Mouse (Mus musculus): ENCODE measurements around the gene Grrp1. TPM values are rescaled to one million over a fixed set of nuclear protein-coding genes. Genes with fewer than 3 reads are reported as not detected.

The Grrp1 gene
- total and polyA plus RNA-seq, 2 experiments from 2014 or later, result 18.3 TPM

- Histone ChIP-seq H3K4me2 (ENCODE audit: low read depth) (no peak overlapping the region), H3K4me1 (ENCODE audit: insufficient read depth) (no peaks in the 10 kb centered on the region), H3K27me3 (ENCODE audit: insufficient read depth, low read length) (no peaks in the 10 kb centered on the region; the same call in 1 of the 2 replicates), H3K4me3 (ENCODE audit: low read depth, low read length) (no peak overlapping the region), H3K9me3 (ENCODE audit: low read length) (no peaks in the 10 kb centered on the region), H3K27ac (ENCODE audit: low read depth, low read length) (no peak overlapping the region), H3K9ac (no peak overlapping the region), H3K36me3 (ENCODE audit: insufficient read depth) (no peaks in the 10 kb centered on the region)
- DNase-seq, result no peak
- 79% methylated on average over 9 of the region's 9 CpGs for WGBS
- no peak for ATAC-seq
- TF ChIP-seq CTCF (IDR thresholded peaks at IDR 0.05; ENCODE audit: low read depth), result no peak
Observed at GRCm38 (mm10) chr4:134293692-134294163, 39.8 kb upstream of the Grrp1 start.

GRCm38 (mm10) chr4:134293061-134293691, 39.3 kb upstream of the Grrp1 start:
- Histone ChIP-seq H3K9ac (no peak overlapping the region), H3K27ac (ENCODE audit: low read depth, low read length) (no peak overlapping the region), H3K9me3 (ENCODE audit: low read length) (no peaks in the 10 kb centered on the region), H3K4me3 (ENCODE audit: low read depth, low read length) (no peak overlapping the region), H3K4me2 (ENCODE audit: low read depth) (no peak overlapping the region), H3K36me3 (ENCODE audit: insufficient read depth) (no peaks in the 10 kb centered on the region), H3K27me3 (ENCODE audit: insufficient read depth, low read length) (no peaks in the 10 kb centered on the region; the same call in 1 of the 2 replicates), H3K4me1 (ENCODE audit: insufficient read depth) (0 out of 2 replicates have a peak, but pooled peaks cover 4% of the 10 kb centered on the region)
- no peak for TF ChIP-seq CTCF (IDR thresholded peaks at IDR 0.05; ENCODE audit: low read depth)
- 72% methylated on average over 18 of the region's 18 CpGs for WGBS
- DNase-seq, result no peak
- no peak for ATAC-seq

GRCm38 (mm10) chr4:134292067-134292466, 38.2 kb upstream of the Grrp1 start:
- H3K4me1 ChIP-seq (ENCODE audit: insufficient read depth), result 0 out of 2 replicates have a peak, but pooled peaks cover 4% of the 10 kb centered on the region
- DNase-seq (peak; percentile 83), ATAC-seq (no peak)
- no peaks in the 10 kb centered on the region for H3K9me3 ChIP-seq (ENCODE audit: low read length)
- H3K27ac ChIP-seq (ENCODE audit: low read depth, low read length), result no peak overlapping the region
- no peaks in the 10 kb centered on the region for H3K36me3 ChIP-seq (ENCODE audit: insufficient read depth)
- peak; percentile 92 for TF ChIP-seq CTCF (IDR thresholded peaks at IDR 0.05; ENCODE audit: low read depth)
- no peak overlapping the region for H3K9ac ChIP-seq
- 20% methylated on average over 7 of the region's 7 CpGs for WGBS
- H3K4me2 ChIP-seq (ENCODE audit: low read depth), result no peak overlapping the region
- H3K4me3 ChIP-seq (ENCODE audit: low read depth, low read length), result no peak overlapping the region
- no peaks in the 10 kb centered on the region; the same call in 1 of the 2 replicates for H3K27me3 ChIP-seq (ENCODE audit: insufficient read depth, low read length)

- H3K36me3 ChIP-seq (ENCODE audit: insufficient read depth), result peaks cover 7% of the 10 kb centered on the region; the same call in 1 of the 2 replicates
- 52% methylated on average over 11 of the region's 11 CpGs for WGBS
- H3K4me1 ChIP-seq (ENCODE audit: insufficient read depth), result peaks cover 12% of the 10 kb centered on the region; the same call in 1 of the 2 replicates
- H3K27ac ChIP-seq (ENCODE audit: low read depth, low read length), result peak overlapping the region; percentile 100
- H3K9ac ChIP-seq, result peak overlapping the region; percentile 99
- peak overlapping the region; percentile 89 for H3K4me3 ChIP-seq (ENCODE audit: low read depth, low read length)
- DNase-seq (no peak), ATAC-seq (no peak)
- H3K27me3 ChIP-seq (ENCODE audit: insufficient read depth, low read length), result no peaks in the 10 kb centered on the region
- no peaks in the 10 kb centered on the region for H3K9me3 ChIP-seq (ENCODE audit: low read length)
- H3K4me2 ChIP-seq (ENCODE audit: low read depth), result peak overlapping the region; percentile 83
- no peak for TF ChIP-seq CTCF (IDR thresholded peaks at IDR 0.05; ENCODE audit: low read depth)
Observed at GRCm38 (mm10) chr4:134288397-134289256, 34.7 kb upstream of the Grrp1 start.

GRCm38 (mm10) chr4:134287575-134288025, 33.7 kb upstream of the Grrp1 start, which contains the start of gene Pdik1l:
Pdik1l (minus strand) TSS chr4:134287895.
- WGBS, result 2% methylated on average over 40 of the region's 43 CpGs
- peak within 1 kb of the TSS; percentile 100 for H3K27ac ChIP-seq (ENCODE audit: low read depth, low read length)

GRCm38 (mm10) chr4:134287168-134287564, 33.3 kb upstream of the Grrp1 start:
- ATAC-seq, result peak; percentile 97
- Histone ChIP-seq H3K4me1 (ENCODE audit: insufficient read depth) (peaks cover 12% of the 10 kb centered on the region; the same call in 1 of the 2 replicates), H3K4me2 (ENCODE audit: low read depth) (peak overlapping the region; percentile 83), H3K36me3 (ENCODE audit: insufficient read depth) (peaks cover 10% of the 10 kb centered on the region; the same call in 1 of the 2 replicates), H3K9me3 (ENCODE audit: low read length) (no peaks in the 10 kb centered on the region), H3K27ac (ENCODE audit: low read depth, low read length) (peak overlapping the region; percentile 100), H3K27me3 (ENCODE audit: insufficient read depth, low read length) (no peaks in the 10 kb centered on the region), H3K9ac (peak overlapping the region; percentile 99), H3K4me3 (ENCODE audit: low read depth, low read length) (peak overlapping the region; percentile 89)
- peak; percentile 63 for TF ChIP-seq CTCF (IDR thresholded peaks at IDR 0.05; ENCODE audit: low read depth)
- peak; percentile 98 for DNase-seq
- 0% methylated on average over 36 of the region's 59 CpGs for WGBS

More at GRCm38 (mm10) chr4:134287575-134288025, 33.7 kb upstream of the Grrp1 start, which contains the start of gene Pdik1l:
- Histone ChIP-seq H3K9me3 (ENCODE audit: low read length) (no peaks in the 10 kb centered on the region), H3K9ac (peak within 1 kb of the TSS; percentile 99), H3K36me3 (ENCODE audit: insufficient read depth) (peaks cover 10% of the 10 kb centered on the region; the same call in 1 of the 2 replicates), H3K4me1 (ENCODE audit: insufficient read depth) (peaks cover 12% of the 10 kb centered on the region; the same call in 1 of the 2 replicates), H3K4me2 (ENCODE audit: low read depth) (peak within 1 kb of the TSS; percentile 83), H3K27me3 (ENCODE audit: insufficient read depth, low read length) (no peaks in the 10 kb centered on the region), H3K4me3 (ENCODE audit: low read depth, low read length) (peak within 1 kb of the TSS; percentile 89)
- TF ChIP-seq CTCF (IDR thresholded peaks at IDR 0.05; ENCODE audit: low read depth), result no peak
- ATAC-seq (peak; percentile 76), DNase-seq (peak; percentile 85)

Data from forebrain, postnatal 0 days (tissue).